31 mouse cellular contexts compared by ENCODE assay signal in genomic region chr9:60053117-60053516, GRCm38 (mm10).
"Had no signal": no experiment of that assay in that cellular context is flagged by ENCODE, and none has a peak within 500 bp of the region (broad histone marks: within the 10 kb centered on the region; RNA-seq: fewer than 3 reads in every experiment).

No protein-coding gene starts in this region.

- H3K36me3 ChIP-seq: heart, embryonic 12.5 days; heart, embryonic 15.5 days; hindbrain, embryonic 10.5 days; hindbrain, embryonic 12.5 days; hindbrain, embryonic 13.5 days; hindbrain, embryonic 15.5 days; intestine, embryonic 15.5 days had no signal

- H3K27ac ChIP-seq: heart, embryonic 13.5 days; heart, embryonic 15.5 days; hindbrain, embryonic 10.5 days; hindbrain, embryonic 12.5 days; hindbrain, embryonic 13.5 days; hindbrain, embryonic 14.5 days; hindbrain, embryonic 15.5 days; hindbrain, postnatal 0 days; intestine, embryonic 15.5 days; kidney, embryonic 15.5 days; kidney, postnatal 0 days; layer of hippocampus, adult 2 months; left cerebral cortex, adult 2 months had no signal

- ATAC-seq: hindbrain, embryonic 16.5 days; hindbrain, postnatal 0 days; inflammation-experienced regulatory T-cells, adult 6 months; intestine, embryonic 15.5 days; intestine, embryonic 16.5 days; intestine, postnatal 0 days had no signal

- H3K9me3 ChIP-seq: heart, embryonic 12.5 days; heart, embryonic 15.5 days; hindbrain, embryonic 12.5 days; hindbrain, embryonic 13.5 days; hindbrain, embryonic 15.5 days; intestine, embryonic 15.5 days; kidney, embryonic 15.5 days had no signal

- H3K4me2 ChIP-seq: heart, embryonic 12.5 days; heart, embryonic 13.5 days; heart, embryonic 15.5 days; hindbrain, embryonic 12.5 days; hindbrain, embryonic 13.5 days; hindbrain, embryonic 14.5 days; hindbrain, embryonic 15.5 days; intestine, embryonic 15.5 days; kidney, embryonic 15.5 days had no signal

- H3K9ac ChIP-seq: heart, embryonic 12.5 days; heart, embryonic 13.5 days; heart, embryonic 15.5 days; hindbrain, embryonic 12.5 days; hindbrain, embryonic 13.5 days; hindbrain, embryonic 14.5 days; hindbrain, embryonic 15.5 days; intestine, embryonic 15.5 days; kidney, embryonic 15.5 days had no signal

- H3K4me1 ChIP-seq: heart, embryonic 12.5 days; heart, embryonic 13.5 days; heart, embryonic 15.5 days; hindbrain, embryonic 10.5 days; hindbrain, embryonic 12.5 days; hindbrain, embryonic 13.5 days; hindbrain, embryonic 15.5 days had no signal

- DNase-seq: heart, postnatal 10 days; heart, postnatal 14 days; heart, postnatal 36 days; heart, postnatal 4 days; kidney, adult 11 months; kidney, adult 18-20 months; kidney, adult 2 months; kidney, adult 8-10 months; kidney, postnatal 14 days; kidney, postnatal 25 days; kidney, postnatal 4 days; layer of hippocampus, adult 9-11 months; layer of hippocampus, postnatal 36 days had no signal

- H3K27me3 ChIP-seq: heart, embryonic 12.5 days; heart, embryonic 13.5 days; heart, embryonic 15.5 days; hindbrain, embryonic 12.5 days; hindbrain, embryonic 13.5 days; hindbrain, embryonic 15.5 days; intestine, embryonic 15.5 days; kidney, embryonic 15.5 days had no signal

- H3K4me3 ChIP-seq: heart, embryonic 12.5 days; heart, embryonic 13.5 days; heart, embryonic 15.5 days; hindbrain, embryonic 10.5 days; hindbrain, embryonic 12.5 days; hindbrain, embryonic 13.5 days; hindbrain, embryonic 15.5 days; intestine, embryonic 15.5 days; kidney, embryonic 15.5 days; layer of hippocampus, adult 2 months; left cerebral cortex, adult 2 months had no signal
